Mouse (Mus musculus): ENCODE data around the gene Dscaml1. TPM values are rescaled to one million over a fixed set of nuclear protein-coding genes. Genes with fewer than 3 reads are reported as not detected.
A peak's percentile ranks its signal among the peaks of the same experiment; 100 is the strongest.

Gene Dscaml1
- polyA plus RNA-seq, 1 experiment from 2014 or later: 0.67 TPM

DNA sequence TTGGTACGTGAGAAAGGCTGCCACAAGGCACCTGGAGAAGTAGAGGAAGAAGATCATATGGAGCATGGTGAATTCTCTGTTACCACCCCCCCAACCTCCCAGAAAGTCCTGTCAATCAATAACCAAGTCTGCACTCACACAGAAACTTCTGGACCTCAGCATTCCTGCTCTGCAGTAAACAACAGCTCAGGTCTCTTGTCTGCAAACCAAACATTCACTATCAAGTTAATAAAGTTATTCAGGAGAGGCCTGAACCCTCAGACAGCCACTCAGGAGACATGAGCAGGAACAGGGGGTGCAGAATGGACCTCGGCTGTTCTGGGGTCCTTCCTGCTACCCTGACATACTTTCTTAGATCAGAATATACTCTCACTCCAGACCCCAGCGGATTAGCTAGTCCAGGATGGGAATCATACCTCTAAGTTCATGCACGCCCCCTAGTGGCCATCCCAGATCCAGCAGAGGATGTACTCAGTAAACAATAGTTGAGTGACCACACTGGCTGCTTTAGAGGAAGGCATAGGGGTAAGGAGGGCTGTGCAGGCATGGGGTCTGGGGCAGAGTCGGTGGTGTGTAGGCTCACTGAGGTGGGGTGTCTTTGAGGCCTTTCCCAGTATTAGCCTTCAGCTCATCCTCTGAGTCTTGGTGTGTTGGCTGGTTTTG, 12.8 kb upstream of the Dscaml1 start:
- peaks cover 4% of the 10 kb centered on the region for H3K4me1 ChIP-seq
- peaks cover 32% of the 10 kb centered on the region for H3K27me3 ChIP-seq (replicated peaks; ENCODE audit: low read depth, poor library complexity, severe bottlenecking)
- peak; percentile 55 for DNase-seq (ENCODE audit: low spot score)
- no peaks in the 10 kb centered on the region for H3K36me3 ChIP-seq (replicated peaks)
- no peaks in the 10 kb centered on the region for H3K9me3 ChIP-seq
- WGBS: 56% methylated on average over 5 of the region's 5 CpGs
- H3K27ac ChIP-seq (replicated peaks): no peak overlapping the region
- no peak overlapping the region for H3K4me3 ChIP-seq

DNA sequence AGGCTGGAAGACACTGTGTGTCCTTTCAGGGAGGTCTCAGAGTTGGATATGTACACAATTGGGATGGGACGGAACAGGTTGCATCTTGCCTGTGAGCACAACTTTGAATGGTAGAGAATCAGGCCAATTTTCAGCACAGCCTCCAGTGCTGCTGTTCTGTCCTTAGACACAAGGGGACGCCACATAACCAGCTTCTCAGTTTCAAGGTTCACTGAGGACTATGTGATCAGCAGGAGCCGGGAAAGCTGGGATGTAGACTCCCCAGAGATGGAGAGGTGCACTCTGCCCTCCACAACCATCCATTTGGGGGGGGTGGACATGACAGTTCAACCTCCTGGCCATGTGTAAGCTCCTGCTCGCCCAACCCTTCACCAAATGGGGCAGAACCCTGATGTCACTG, 10.5 kb upstream of the Dscaml1 start:
- H3K27me3 ChIP-seq (replicated peaks; ENCODE audit: low read depth, poor library complexity, severe bottlenecking): peaks cover 18% of the 10 kb centered on the region
- no peak overlapping the region for H3K27ac ChIP-seq (replicated peaks)
- H3K36me3 ChIP-seq (replicated peaks): no peaks in the 10 kb centered on the region
- peak; percentile 16 for DNase-seq (ENCODE audit: low spot score)
- no peaks in the 10 kb centered on the region for H3K9me3 ChIP-seq
- WGBS: 51% methylated on average over 4 of the region's 4 CpGs
- H3K4me3 ChIP-seq: no peak overlapping the region
- peaks cover 4% of the 10 kb centered on the region for H3K4me1 ChIP-seq

DNA sequence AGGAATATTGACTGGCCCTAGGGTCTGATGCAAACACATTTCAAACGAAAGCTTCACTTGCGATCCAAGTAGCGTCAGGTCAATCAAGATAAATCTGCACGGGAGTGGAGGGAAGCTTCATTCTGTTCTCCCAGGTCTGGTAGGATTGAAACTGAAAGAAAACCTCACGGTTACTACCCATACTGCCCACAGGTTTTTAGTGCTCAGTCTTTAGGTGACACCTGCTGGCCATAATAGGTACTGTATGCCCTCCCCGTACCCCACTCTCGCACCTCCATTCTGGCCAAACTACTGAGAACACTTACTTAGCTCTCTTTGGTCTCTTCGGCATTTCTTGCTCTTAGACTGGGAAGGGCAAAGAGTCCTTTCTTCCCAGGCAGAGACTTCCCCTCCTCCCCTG, 9.2 kb upstream of the Dscaml1 start:
- no peaks in the 10 kb centered on the region for H3K9me3 ChIP-seq
- DNase-seq (ENCODE audit: low spot score): peak; percentile 48
- 32% methylated on average over 8 of the region's 8 CpGs for WGBS

DNA sequence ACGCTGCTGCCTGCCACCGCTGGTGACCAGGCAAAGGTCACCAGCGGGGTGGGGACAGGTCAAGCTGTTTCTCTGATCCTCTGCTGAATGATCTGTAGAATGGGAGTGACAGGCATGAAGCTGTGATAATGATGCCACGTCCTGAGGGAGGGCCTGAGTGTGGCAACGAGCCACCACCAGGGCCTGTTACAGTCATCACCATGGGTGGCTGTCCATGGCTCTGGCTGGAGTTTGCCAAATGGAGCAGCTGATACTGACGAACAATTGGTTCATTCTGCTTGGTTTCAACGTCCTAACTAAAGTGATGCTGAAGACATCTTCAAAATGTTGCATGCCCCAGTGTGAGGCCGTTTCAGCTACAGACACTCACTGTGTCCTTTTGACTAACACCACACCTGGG, 8.2 kb upstream of the Dscaml1 start:
- Histone ChIP-seq H3K36me3 (replicated peaks) (no peaks in the 10 kb centered on the region), H3K9me3 (no peaks in the 10 kb centered on the region), H3K4me1 (no peaks in the 10 kb centered on the region), H3K27ac (replicated peaks) (no peak overlapping the region), H3K4me3 (no peak overlapping the region), H3K27me3 (replicated peaks; ENCODE audit: low read depth, poor library complexity, severe bottlenecking) (0 out of 2 replicates have a peak, but pooled peaks cover 10% of the 10 kb centered on the region)
- WGBS: 64% methylated on average over 8 of the region's 8 CpGs
- DNase-seq (ENCODE audit: low spot score): no peak

More for the DNA sequence above, 9.2 kb upstream of the Dscaml1 start:
- H3K4me3 ChIP-seq: no peak overlapping the region
- no peaks in the 10 kb centered on the region for H3K36me3 ChIP-seq (replicated peaks)
- peaks cover under 1% of the 10 kb centered on the region for H3K4me1 ChIP-seq
- no peak overlapping the region for H3K27ac ChIP-seq (replicated peaks)
- peaks cover 16% of the 10 kb centered on the region for H3K27me3 ChIP-seq (replicated peaks; ENCODE audit: low read depth, poor library complexity, severe bottlenecking)

DNA sequence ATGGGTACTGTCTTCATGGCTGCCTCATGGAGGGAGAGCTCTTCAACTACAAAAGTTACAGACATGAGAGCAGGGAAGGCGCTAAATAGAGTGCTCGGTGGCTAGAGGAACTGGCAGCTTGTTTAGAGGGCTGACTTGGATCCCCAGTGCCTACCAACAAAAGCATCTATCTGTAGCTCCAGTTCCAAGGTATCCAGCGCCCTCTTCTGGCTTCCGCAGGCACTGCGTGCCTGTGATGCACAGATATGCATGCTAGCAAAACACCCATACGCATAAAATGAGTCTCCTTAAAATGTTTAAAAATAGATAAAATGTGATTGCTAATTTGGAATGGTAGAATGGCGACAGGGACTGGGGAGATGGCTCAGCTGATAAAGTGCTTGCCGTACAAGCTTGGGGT, 5.2 kb upstream of the Dscaml1 start:
- Histone ChIP-seq H3K4me3 (no peak overlapping the region), H3K27me3 (replicated peaks; ENCODE audit: low read depth, poor library complexity, severe bottlenecking) (peaks cover 15% of the 10 kb centered on the region), H3K27ac (replicated peaks) (no peak overlapping the region), H3K4me1 (no peaks in the 10 kb centered on the region), H3K9me3 (no peaks in the 10 kb centered on the region), H3K36me3 (replicated peaks) (no peaks in the 10 kb centered on the region)
- 61% methylated on average over 8 of the region's 8 CpGs for WGBS
- no peak for DNase-seq (ENCODE audit: low spot score)

DNA sequence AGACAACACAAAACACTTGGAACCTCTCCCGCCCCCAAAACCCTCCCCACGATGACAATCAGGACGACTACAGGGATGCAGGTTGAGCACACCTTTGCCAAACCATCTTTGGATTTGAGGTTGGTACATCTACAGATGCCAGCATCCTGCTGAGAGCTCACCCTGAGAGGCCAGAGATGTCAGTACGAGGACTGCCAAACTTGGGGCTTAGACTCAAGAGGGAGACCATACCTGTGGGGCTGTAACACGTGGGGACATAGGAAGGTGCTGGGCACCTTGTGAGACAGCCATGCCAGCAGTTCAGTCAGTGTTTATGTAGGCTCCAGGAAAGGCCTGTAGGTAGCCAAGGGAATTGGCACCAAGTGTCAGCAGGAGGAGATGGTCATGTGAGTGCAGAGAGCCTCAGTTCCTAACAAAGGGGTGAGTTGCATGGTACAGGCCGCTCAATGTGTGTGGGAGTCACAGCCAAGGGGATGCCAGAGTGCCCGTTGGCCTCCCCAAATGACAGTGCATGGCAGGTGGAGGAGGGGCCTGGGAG, 3.6 kb upstream of the Dscaml1 start:
- no peak overlapping the region for H3K27ac ChIP-seq (replicated peaks)
- 81% methylated on average over 7 of the region's 7 CpGs for WGBS
- H3K27me3 ChIP-seq (replicated peaks; ENCODE audit: low read depth, poor library complexity, severe bottlenecking): peaks cover 29% of the 10 kb centered on the region
- H3K4me3 ChIP-seq: no peak overlapping the region
- no peaks in the 10 kb centered on the region for H3K36me3 ChIP-seq (replicated peaks)
- H3K4me1 ChIP-seq: no peaks in the 10 kb centered on the region
- DNase-seq (ENCODE audit: low spot score): no peak
- no peaks in the 10 kb centered on the region for H3K9me3 ChIP-seq

DNA sequence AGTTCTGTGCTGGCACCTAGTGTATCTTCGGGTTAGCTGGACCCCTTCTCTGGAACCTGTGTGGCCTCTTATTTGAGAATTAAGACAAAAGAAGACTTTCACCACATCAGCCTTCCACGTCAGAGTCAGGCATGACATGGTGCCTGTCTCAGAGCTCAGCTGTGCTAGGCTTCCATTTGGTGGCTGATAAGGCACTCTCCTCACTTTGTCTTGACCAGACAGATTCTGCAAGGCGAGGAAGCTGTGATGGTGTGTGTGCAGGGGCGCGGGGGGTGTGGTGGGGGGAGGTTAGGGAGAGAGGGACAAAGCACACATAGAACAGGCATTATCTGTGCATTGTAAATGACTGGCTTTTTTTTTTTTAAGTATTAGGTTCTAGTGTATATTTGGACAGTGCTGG, 3.0 kb downstream of the Dscaml1 start:
- H3K27me3 ChIP-seq (replicated peaks; ENCODE audit: low read depth, poor library complexity, severe bottlenecking): peaks cover 87% of the 10 kb centered on the region
- H3K27ac ChIP-seq (replicated peaks): no peak overlapping the region
- no peak overlapping the region for H3K4me3 ChIP-seq
- WGBS: 26% methylated on average over 5 of the region's 5 CpGs
- no peaks in the 10 kb centered on the region for H3K9me3 ChIP-seq
- peaks cover 28% of the 10 kb centered on the region for H3K4me1 ChIP-seq
- DNase-seq (ENCODE audit: low spot score): no peak
- no peaks in the 10 kb centered on the region for H3K36me3 ChIP-seq (replicated peaks)

DNA sequence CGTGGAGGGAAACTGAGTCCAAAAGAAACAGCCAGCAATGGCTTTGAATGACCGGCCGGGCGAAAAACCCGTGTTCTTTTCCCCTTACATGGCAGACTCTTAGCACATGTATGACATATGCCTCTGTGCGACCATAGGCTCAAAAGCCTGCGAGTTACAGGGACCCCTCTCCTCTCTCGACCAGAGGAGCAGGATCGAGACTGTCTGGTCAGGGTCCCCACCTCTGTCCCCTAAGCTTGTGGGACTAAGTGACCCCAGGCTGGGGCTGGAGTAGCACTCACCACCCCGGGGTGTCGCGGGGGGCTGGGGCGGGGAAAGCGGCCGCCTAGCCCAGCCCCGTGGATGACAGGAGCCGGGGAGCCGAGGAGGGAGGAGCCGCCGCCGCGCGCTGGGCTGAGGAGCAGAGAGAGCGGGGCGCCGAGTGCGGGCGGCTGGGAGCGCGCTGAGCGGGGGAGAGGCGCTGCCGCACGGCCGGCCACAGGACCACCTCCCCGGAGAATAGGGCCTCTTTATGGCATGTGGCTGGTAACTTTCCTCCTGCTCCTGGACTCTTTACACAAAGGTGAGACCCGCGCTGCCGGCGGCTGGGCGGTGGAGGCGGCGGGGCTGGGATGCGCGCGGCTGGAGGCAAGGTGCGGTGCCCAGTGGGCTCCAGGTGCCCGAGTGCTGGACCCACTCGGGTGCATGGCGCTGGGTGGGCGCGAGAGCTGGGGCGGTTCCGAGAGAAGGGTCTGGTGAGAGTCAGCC, 3.7 kb downstream of the Dscaml1 start:
- Histone ChIP-seq H3K27ac (replicated peaks) (no peak overlapping the region), H3K27me3 (replicated peaks; ENCODE audit: low read depth, poor library complexity, severe bottlenecking) (peaks cover 94% of the 10 kb centered on the region)
- WGBS: 1% methylated on average over 54 of the region's 54 CpGs

DNA sequence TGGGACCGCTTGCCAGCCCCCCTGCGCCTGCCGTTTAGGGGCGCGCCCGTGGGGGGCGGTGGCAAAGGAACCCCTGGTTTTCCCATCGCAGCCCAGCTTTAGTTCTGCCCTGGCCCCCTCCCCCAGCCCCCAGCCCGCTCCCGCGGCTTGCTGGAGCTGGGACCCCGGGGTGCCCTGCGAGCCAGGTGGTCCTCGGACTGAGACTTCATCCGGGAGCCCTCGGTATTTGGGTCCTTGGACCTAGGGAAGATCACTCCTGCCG, 4.2 kb downstream of the Dscaml1 start:
- no peak overlapping the region for H3K27ac ChIP-seq (replicated peaks)
- H3K36me3 ChIP-seq (replicated peaks): no peaks in the 10 kb centered on the region
- H3K4me1 ChIP-seq: peaks cover 28% of the 10 kb centered on the region
- H3K27me3 ChIP-seq (replicated peaks; ENCODE audit: low read depth, poor library complexity, severe bottlenecking): peaks cover 95% of the 10 kb centered on the region
- 1% methylated on average over 17 of the region's 17 CpGs for WGBS
- H3K4me3 ChIP-seq: peak overlapping the region; percentile 56
- no peak for DNase-seq (ENCODE audit: low spot score)
- H3K9me3 ChIP-seq: no peaks in the 10 kb centered on the region

More for the DNA sequence above, 3.7 kb downstream of the Dscaml1 start:
- peak; percentile 55 for DNase-seq (ENCODE audit: low spot score)
- no peaks in the 10 kb centered on the region for H3K36me3 ChIP-seq (replicated peaks)
- peaks cover 28% of the 10 kb centered on the region for H3K4me1 ChIP-seq
- no peaks in the 10 kb centered on the region for H3K9me3 ChIP-seq
- H3K4me3 ChIP-seq: peak overlapping the region; percentile 56

DNA sequence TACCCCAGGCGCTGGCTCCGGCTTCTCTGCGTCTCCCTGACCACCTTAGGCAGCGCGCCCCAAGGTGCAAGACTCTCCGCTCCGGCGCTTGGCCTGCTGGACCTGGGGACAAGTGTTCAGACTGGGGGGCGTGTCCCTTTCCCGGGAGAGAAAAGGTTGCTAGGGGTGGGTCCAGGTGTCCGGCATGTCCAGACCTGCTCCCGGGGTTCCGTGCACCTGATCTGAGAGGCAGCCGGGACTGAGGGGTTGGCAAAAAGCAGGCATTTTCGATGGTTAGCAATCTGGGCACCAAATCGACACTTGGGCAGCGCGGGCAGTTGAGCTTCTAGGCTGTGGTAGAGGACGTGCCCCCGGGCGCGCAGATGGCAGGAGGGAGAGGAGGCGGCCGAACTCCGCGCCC, 4.7 kb downstream of the Dscaml1 start:
- H3K36me3 ChIP-seq (replicated peaks): no peaks in the 10 kb centered on the region
- H3K27me3 ChIP-seq (replicated peaks; ENCODE audit: low read depth, poor library complexity, severe bottlenecking): peaks cover 91% of the 10 kb centered on the region
- no peaks in the 10 kb centered on the region for H3K9me3 ChIP-seq
- WGBS: 3% methylated on average over 26 of the region's 26 CpGs
- 0 out of 2 replicates have a peak overlapping the region, but pooled peaks have one; percentile 10 for H3K27ac ChIP-seq (replicated peaks)
- H3K4me3 ChIP-seq: peak overlapping the region; percentile 56
- peak; percentile 39 for DNase-seq (ENCODE audit: low spot score)
- H3K4me1 ChIP-seq: peaks cover 28% of the 10 kb centered on the region

DNA sequence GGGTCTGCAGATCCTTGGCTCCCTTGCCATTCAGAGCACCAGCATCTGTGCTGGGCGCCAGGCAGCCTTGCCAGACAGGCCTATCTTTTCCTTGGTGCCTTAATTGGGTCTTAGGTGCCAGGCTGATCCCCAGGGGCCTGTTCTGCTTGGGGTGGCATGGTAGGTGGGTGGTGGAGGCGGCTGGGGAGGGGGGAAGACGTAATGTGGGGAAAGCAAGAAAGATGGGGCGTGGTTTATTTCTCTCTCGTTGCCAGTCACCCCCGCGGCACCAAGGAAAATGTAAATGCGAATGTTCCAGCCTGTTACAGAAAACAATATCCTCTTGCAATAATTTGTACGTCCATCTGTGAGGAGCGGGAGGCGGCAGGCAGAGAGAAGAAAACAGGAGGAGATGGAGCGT, 6.2 kb downstream of the Dscaml1 start:
- peaks cover 76% of the 10 kb centered on the region for H3K27me3 ChIP-seq (replicated peaks; ENCODE audit: low read depth, poor library complexity, severe bottlenecking)
- H3K4me3 ChIP-seq: no peak overlapping the region
- no peaks in the 10 kb centered on the region for H3K9me3 ChIP-seq
- H3K27ac ChIP-seq (replicated peaks): no peak overlapping the region
- 74% methylated on average over 12 of the region's 12 CpGs for WGBS
- no peaks in the 10 kb centered on the region for H3K36me3 ChIP-seq (replicated peaks)
- H3K4me1 ChIP-seq: peaks cover 28% of the 10 kb centered on the region
- no peak for DNase-seq (ENCODE audit: low spot score)

DNA sequence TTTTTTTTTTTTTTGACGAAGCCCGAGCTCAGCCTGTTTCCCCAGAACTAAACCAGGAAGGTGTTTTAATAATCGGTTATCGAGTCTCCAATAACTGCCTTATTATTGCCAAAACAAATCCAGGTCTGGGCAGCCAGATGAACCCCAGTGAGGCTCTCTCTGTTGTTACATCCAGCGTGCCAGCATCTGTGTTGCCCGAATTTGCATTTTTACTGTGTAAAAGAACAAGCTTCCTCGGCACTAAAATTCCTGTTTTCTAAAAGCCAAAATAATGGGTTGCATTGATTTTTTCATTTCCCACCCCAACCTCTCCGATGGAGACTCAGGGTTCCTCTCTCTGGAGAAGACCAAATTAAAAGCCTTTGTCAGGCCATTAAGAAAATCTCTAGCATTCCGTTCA, 6.7 kb downstream of the Dscaml1 start:
- H3K27ac ChIP-seq (replicated peaks): no peak overlapping the region
- peaks cover 28% of the 10 kb centered on the region for H3K4me1 ChIP-seq
- DNase-seq (ENCODE audit: low spot score): no peak
- no peaks in the 10 kb centered on the region for H3K36me3 ChIP-seq (replicated peaks)
- no peaks in the 10 kb centered on the region for H3K9me3 ChIP-seq
- 83% methylated on average over 9 of the region's 9 CpGs for WGBS
- H3K4me3 ChIP-seq: no peak overlapping the region
- peaks cover 71% of the 10 kb centered on the region for H3K27me3 ChIP-seq (replicated peaks; ENCODE audit: low read depth, poor library complexity, severe bottlenecking)

DNA sequence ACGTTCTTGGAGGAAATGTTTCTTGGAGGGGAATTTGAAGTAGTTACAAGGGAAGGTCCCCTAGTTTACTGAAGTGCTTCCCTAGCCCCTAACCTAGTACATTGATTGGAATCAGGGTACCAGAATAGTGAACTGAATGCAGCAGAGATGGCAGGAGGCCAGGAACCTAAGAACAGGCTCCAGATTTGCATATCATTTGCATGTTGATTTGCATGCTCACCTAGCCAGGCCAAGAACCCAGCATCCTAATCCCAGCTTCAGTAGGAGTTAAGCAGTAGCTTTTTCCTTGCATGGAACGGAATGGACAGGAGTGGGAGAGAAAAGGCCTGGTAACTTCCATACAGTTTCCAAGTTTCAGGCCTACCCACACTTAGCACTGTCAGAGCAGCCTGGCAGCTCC, 7.7 kb downstream of the Dscaml1 start:
- 83% methylated on average over 2 of the region's 2 CpGs for WGBS
- Histone ChIP-seq H3K27me3 (replicated peaks; ENCODE audit: low read depth, poor library complexity, severe bottlenecking) (peaks cover 61% of the 10 kb centered on the region), H3K27ac (replicated peaks) (no peak overlapping the region), H3K4me3 (no peak overlapping the region), H3K36me3 (replicated peaks) (no peaks in the 10 kb centered on the region), H3K4me1 (peaks cover 28% of the 10 kb centered on the region), H3K9me3 (no peaks in the 10 kb centered on the region)
- DNase-seq (ENCODE audit: low spot score): no peak

Data from embryonic facial prominence, embryonic 10.5 days (tissue).